Mouse (Mus musculus) MEL (cell line): ENCODE measurements around the gene Lig3. TPM values are rescaled to one million over a fixed set of nuclear protein-coding genes. Genes with fewer than 3 reads are reported as not detected.

Source experiments
- DNase-seq: peaks from one replicate; pipeline ENCODE4 v3.0.0; 2011; ENCODE audit warnings: low read depth, low spot score
- H3K27ac ChIP-seq: 2 replicates; pipeline ENCODE4 v1.5.1; 2012; ENCODE audit warnings: low read depth, mild to moderate bottlenecking, control low read depth, low read length, moderate library complexity; ENCODE audit not compliant: control insufficient read depth
- H3K27me3 ChIP-seq, 2 experiments: fragments of 150-350 bp in 1 of 2; sonication (generic) in 1 of 2; 2 replicates each; pipeline ENCODE4 v1.6.1; 2012; ENCODE audit warnings: low read length in 2 of 2, mild to moderate bottlenecking in 2 of 2, improper control_type of control experiment in 1 of 2, moderate library complexity in 1 of 2; ENCODE audit not compliant: insufficient read depth in 2 of 2, control insufficient read depth in 1 of 2
- H3K36me3 ChIP-seq, 2 experiments: 2 replicates each; pipeline ENCODE4 v1.6.1; 2012 to 2014; ENCODE audit warnings: low read length in 2 of 2, improper control_type of control experiment in 1 of 2, inconsistent platforms in 1 of 2, mild to moderate bottlenecking in 1 of 2; ENCODE audit not compliant: insufficient read depth in 2 of 2, control insufficient read depth in 1 of 2
- H3K4me1 ChIP-seq, 2 experiments: fragments of 150-350 bp in 1 of 2; sonication (generic) in 1 of 2; 2 replicates each; pipeline ENCODE4 v1.6.1; 2012; ENCODE audit warnings: low read length in 2 of 2, improper control_type of control experiment in 1 of 2, mild to moderate bottlenecking in 1 of 2; ENCODE audit not compliant: insufficient read depth in 2 of 2, control insufficient read depth in 1 of 2
- H3K4me3 ChIP-seq, 2 experiments: fragments of 150-350 bp in 1 of 2; sonication (generic) in 1 of 2; 2 replicates each; pipeline ENCODE4 v1.5.1; 2012; ENCODE audit warnings: low read depth in 2 of 2, low read length in 2 of 2, mild to moderate bottlenecking in 2 of 2, moderate library complexity in 2 of 2, control low read depth in 1 of 2, improper control_type of control experiment in 1 of 2; ENCODE audit not compliant: control insufficient read depth in 1 of 2, insufficient read depth in 1 of 2
- H3K79me2 ChIP-seq: 2 replicates; pipeline ENCODE4 v1.6.1; 2012; ENCODE audit warnings: mild to moderate bottlenecking, low read length, moderate library complexity; ENCODE audit not compliant: control insufficient read depth, poor library complexity, insufficient read depth
- H3K9ac ChIP-seq: 2 replicates; pipeline ENCODE4 v1.6.1; 2012; ENCODE audit warnings: low read depth, mild to moderate bottlenecking, control low read depth, low read length, moderate library complexity; ENCODE audit not compliant: control insufficient read depth, poor library complexity, severe bottlenecking
- H3K9me3 ChIP-seq: fragments of 150-350 bp; sonication (generic); replicated peaks from 2 replicates; pipeline ENCODE4 v1.6.1; 2012; ENCODE audit warnings: mild to moderate bottlenecking, low read length, improper control_type of control experiment, moderate library complexity; ENCODE audit not compliant: insufficient read depth
- BHLHE40 ChIP-seq: IDR thresholded peaks from 2 replicates; pipeline ENCODE4 v1.6.1; 2012; ENCODE audit warnings: low read depth, mild to moderate bottlenecking, inconsistent platforms, low read length, improper control_type of control experiment, borderline replicate concordance
- CHD1 ChIP-seq: IDR thresholded peaks from 2 replicates; pipeline ENCODE4 v1.6.1; 2012; ENCODE audit warnings: low read depth, mild to moderate bottlenecking, inconsistent platforms, low read length, improper control_type of control experiment
- CHD2 ChIP-seq: IDR thresholded peaks from 2 replicates; pipeline ENCODE4 v1.6.1; 2011; ENCODE audit warnings: low read length, improper control_type of control experiment
- E2F4 ChIP-seq: IDR thresholded peaks from 2 replicates; pipeline ENCODE4 v1.6.1; 2011; ENCODE audit warnings: low read depth, low read length, improper control_type of control experiment, borderline replicate concordance
- ELF1 ChIP-seq: IDR thresholded peaks from 2 replicates; pipeline ENCODE4 v1.6.1; 2014; ENCODE audit warnings: low read depth, mild to moderate bottlenecking, inconsistent platforms, low read length, improper control_type of control experiment, moderate library complexity
- EP300 ChIP-seq, 2 experiments: IDR thresholded peaks; 2 replicates each; pipeline ENCODE4 v1.6.1; 2011; ENCODE audit warnings: improper control_type of control experiment in 2 of 2, low read length in 2 of 2, low read depth in 1 of 2, mild to moderate bottlenecking in 1 of 2
- GABPA ChIP-seq: IDR thresholded peaks from 2 replicates; pipeline ENCODE4 v1.6.1; 2012; ENCODE audit warnings: low read depth, mild to moderate bottlenecking, inconsistent platforms, low read length, improper control_type of control experiment, moderate library complexity
- GATA1 ChIP-seq: IDR thresholded peaks from 2 replicates; pipeline ENCODE4 v1.6.1; 2011; ENCODE audit warnings: low read depth, low read length, improper control_type of control experiment
- HCFC1 ChIP-seq: IDR thresholded peaks from 2 replicates; pipeline ENCODE4 v1.6.1; 2012; ENCODE audit warnings: low read depth, mild to moderate bottlenecking, inconsistent platforms, low read length, improper control_type of control experiment, moderate library complexity
- JUND ChIP-seq: IDR thresholded peaks from 2 replicates; pipeline ENCODE4 v1.6.1; 2011; ENCODE audit warnings: low read depth, mild to moderate bottlenecking, improper control_type of control experiment, low read length
- MAX ChIP-seq: IDR thresholded peaks from 2 replicates; pipeline ENCODE4 v1.6.1; 2011; ENCODE audit warnings: low read length, improper control_type of control experiment
- MAZ ChIP-seq: IDR thresholded peaks from 2 replicates; pipeline ENCODE4 v1.6.1; 2012; ENCODE audit warnings: low read depth, mild to moderate bottlenecking, inconsistent platforms, low read length, improper control_type of control experiment
- MEF2A ChIP-seq: IDR thresholded peaks from 2 replicates; pipeline ENCODE4 v1.6.1; 2014; ENCODE audit warnings: low read depth, mild to moderate bottlenecking, inconsistent platforms, low read length, improper control_type of control experiment; ENCODE audit not compliant: poor library complexity, insufficient replicate concordance, severe bottlenecking; ENCODE audit errors: extremely low read depth
- MXI1 ChIP-seq: IDR thresholded peaks from 2 replicates; pipeline ENCODE4 v1.6.1; 2011; ENCODE audit warnings: mild to moderate bottlenecking, low read depth, low read length, improper control_type of control experiment
- MYB ChIP-seq: IDR thresholded peaks from 2 replicates; pipeline ENCODE4 v1.6.1; 2011; ENCODE audit warnings: mild to moderate bottlenecking, low read depth, low read length, improper control_type of control experiment
- MYC ChIP-seq: IDR thresholded peaks from 2 replicates; pipeline ENCODE4 v1.6.1; 2011; ENCODE audit warnings: low read depth, mild to moderate bottlenecking, low read length, improper control_type of control experiment, moderate library complexity
- NELFE ChIP-seq: IDR thresholded peaks from 2 replicates; pipeline ENCODE4 v1.6.1; 2011; ENCODE audit warnings: low read depth, low read length, improper control_type of control experiment
- NRF1 ChIP-seq: IDR thresholded peaks from 2 replicates; pipeline ENCODE4 v1.6.1; 2014; ENCODE audit warnings: low read depth, mild to moderate bottlenecking, inconsistent platforms, low read length, improper control_type of control experiment, moderate library complexity; ENCODE audit not compliant: poor library complexity, insufficient read depth, severe bottlenecking
- POLR2A ChIP-seq, 2 experiments: IDR thresholded peaks; 2 replicates each; pipeline ENCODE4 v1.6.1; 2011 to 2012; ENCODE audit warnings: low read length in 2 of 2, mild to moderate bottlenecking in 2 of 2, control low read depth in 1 of 2, improper control_type of control experiment in 1 of 2, low read depth in 1 of 2, moderate library complexity in 1 of 2; ENCODE audit not compliant: control insufficient read depth in 1 of 2, insufficient read depth in 1 of 2, poor library complexity in 1 of 2
- POLR2AphosphoS2 ChIP-seq: IDR thresholded peaks from 2 replicates; pipeline ENCODE4 v1.6.1; 2011; ENCODE audit warnings: low read length, improper control_type of control experiment
- POLR2AphosphoS5 ChIP-seq: IDR thresholded peaks from 2 replicates; pipeline ENCODE4 v1.6.1; 2012; ENCODE audit warnings: low read depth, borderline replicate concordance, mild to moderate bottlenecking, inconsistent platforms, low read length, moderate library complexity, mixed read lengths
- SIN3A ChIP-seq: IDR thresholded peaks from 2 replicates; pipeline ENCODE4 v1.6.1; 2012; ENCODE audit warnings: low read length, improper control_type of control experiment, inconsistent platforms
- SMC3 ChIP-seq: IDR thresholded peaks from 2 replicates; pipeline ENCODE4 v1.6.1; 2011; ENCODE audit warnings: low read depth, low read length, improper control_type of control experiment
- TAL1 ChIP-seq: IDR thresholded peaks from 2 replicates; pipeline ENCODE4 v1.6.1; 2012; ENCODE audit warnings: mild to moderate bottlenecking, inconsistent platforms, low read length, moderate library complexity, mixed read lengths
- UBTF ChIP-seq: IDR thresholded peaks from 2 replicates; pipeline ENCODE4 v1.6.1; 2012; ENCODE audit warnings: low read depth, mild to moderate bottlenecking, inconsistent platforms, low read length, improper control_type of control experiment, moderate library complexity, borderline replicate concordance; ENCODE audit not compliant: insufficient read depth
- USF1 ChIP-seq: IDR thresholded peaks from 2 replicates; pipeline ENCODE4 v1.6.1; 2014; ENCODE audit warnings: low read depth, mild to moderate bottlenecking, inconsistent platforms, low read length, improper control_type of control experiment, moderate library complexity
- USF2 ChIP-seq, 2 experiments: IDR thresholded peaks; 2 replicates each; pipeline ENCODE4 v1.6.1; 2011 to 2012; ENCODE audit warnings: improper control_type of control experiment in 2 of 2, low read length in 2 of 2, borderline replicate concordance in 1 of 2, inconsistent platforms in 1 of 2, low read depth in 1 of 2, mild to moderate bottlenecking in 1 of 2; ENCODE audit not compliant: insufficient read depth in 1 of 2
- ZC3H11A ChIP-seq: IDR thresholded peaks from 2 replicates; pipeline ENCODE4 v1.6.1; 2012; ENCODE audit warnings: low read depth, mild to moderate bottlenecking, inconsistent platforms, low read length, improper control_type of control experiment
- ZKSCAN1 ChIP-seq: IDR thresholded peaks from 2 replicates; pipeline ENCODE4 v1.6.1; 2012; ENCODE audit warnings: low read depth, mild to moderate bottlenecking, inconsistent platforms, low read length, improper control_type of control experiment, moderate library complexity
- ZMIZ1 ChIP-seq: IDR thresholded peaks from 2 replicates; pipeline ENCODE4 v1.6.1; 2012; ENCODE audit warnings: low read depth, mild to moderate bottlenecking, inconsistent platforms, low read length, improper control_type of control experiment, moderate library complexity
- ZNF384 ChIP-seq: IDR thresholded peaks from 2 replicates; pipeline ENCODE4 v1.6.1; 2012; ENCODE audit warnings: low read depth, mild to moderate bottlenecking, inconsistent platforms, low read length, improper control_type of control experiment
- polyA plus RNA-seq, 2 experiments: library from polyadenylated mRNA; stranded (reverse) in 1 of 2; unstranded in 1 of 2; fragments of >175 nt in 1 of 2; fragments of >200 nt in 1 of 2; gene quantifications; 2 replicates each; pipeline versions ENCODE4 v1.2.1 to v1.2.4; 2012; ENCODE audit warnings: low replicate concordance in 2 of 2, low read depth in 1 of 2; ENCODE audit not compliant: insufficient read length in 2 of 2, insufficient read depth in 1 of 2, missing spikeins in 1 of 2
- total RNA-seq: library from RNA; depleted of rRNA; stranded (reverse); fragments of 300-350 nt; gene quantifications from 2 replicates; pipeline ENCODE4 v1.2.3, GENCODE M21; 2012

Gene Lig3
- total and polyA plus RNA-seq, 3 experiments, result 48.5 to 89.2 TPM; not detected in 1

DNA sequence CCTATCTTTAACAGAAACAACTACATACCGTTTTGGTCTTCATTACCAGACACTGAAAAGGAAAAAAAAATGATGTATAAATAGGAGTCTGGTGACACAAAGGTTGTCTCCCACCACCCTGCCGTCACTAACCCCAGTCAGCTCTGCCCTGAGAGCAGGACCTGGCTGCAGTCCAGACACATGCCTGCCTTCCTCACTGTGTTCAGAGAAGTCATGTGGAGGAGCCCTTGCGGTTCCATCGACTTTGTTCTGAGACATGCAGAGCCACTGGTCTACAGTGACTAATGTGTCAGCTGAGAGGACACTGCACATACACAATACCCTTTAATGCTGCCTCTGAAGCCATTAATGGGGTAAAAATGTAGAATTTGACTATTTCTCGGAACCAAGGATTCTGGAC lies 27.6 kb downstream of the Lig3 start:
- Histone ChIP-seq H3K27ac (no peak overlapping the region), H3K27me3 (no peaks in the 10 kb centered on the region), H3K9ac (no peak overlapping the region), H3K4me3 (no peak overlapping the region), H3K4me1 (peaks cover 10 to 12% of the 10 kb centered on the region in 2 experiments; a peak in 3 of 4 replicates), H3K36me3 (peaks cover 6 to 22% of the 10 kb centered on the region in 2 experiments), H3K9me3 (no peaks in the 10 kb centered on the region), H3K79me2 (no peaks in the 10 kb centered on the region)
- TF ChIP-seq SIN3A (no peak), MYC (no peak), MAX (no peak)
- DNase-seq, result no peak

DNA sequence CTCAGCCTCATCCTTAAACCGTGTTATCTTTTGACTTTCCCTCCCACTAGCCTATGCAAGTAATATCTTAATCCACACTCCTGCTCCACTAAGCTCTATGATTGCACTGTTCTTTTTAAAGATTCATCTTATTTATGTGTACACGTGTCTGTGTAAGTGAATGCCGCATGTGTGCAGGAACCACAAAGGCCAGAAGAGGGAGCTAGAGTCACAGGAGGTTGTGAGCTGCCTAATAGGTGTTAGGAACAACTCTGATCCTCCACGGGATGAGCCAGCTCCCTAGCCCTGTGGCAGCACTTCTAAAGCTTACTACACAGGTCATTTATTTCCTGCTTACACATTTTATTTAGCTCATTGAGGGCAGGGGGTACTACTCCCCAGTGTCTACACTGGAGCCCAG lies 38.4 kb downstream of the Lig3 start:
- Histone ChIP-seq H3K27ac (no peak overlapping the region), H3K27me3 (no peaks in the 10 kb centered on the region), H3K4me1 (no peaks in the 10 kb centered on the region), H3K4me3 (no peak overlapping the region), H3K9ac (no peak overlapping the region), H3K36me3 (no peaks in the 10 kb centered on the region; a peak in 1 of 4 replicates), H3K79me2 (no peaks in the 10 kb centered on the region), H3K9me3 (no peaks in the 10 kb centered on the region)
- DNase-seq, result peak; percentile 94
- TF ChIP-seq ELF1 (no peak), MXI1 (peak; percentile 95), POLR2AphosphoS5 (no peak), GABPA (no peak), HCFC1 (0 out of 2 replicates have a peak, but pooled peaks have one; percentile 17), MAX (peak; percentile 95), USF1 (no peak), TAL1 (no peak), SIN3A (peak; percentile 92), NRF1 (no peak), GATA1 (no peak), CHD2 (no peak), MYB (no peak), MAZ (no peak), NELFE (no peak), EP300 (IDR thresholded peaks at IDR 0.05; ENCODE audit: low read depth in 1 of 2, low read length in 2 of 2) (no peak), POLR2A (IDR thresholded peaks at IDR 0.05; ENCODE audit: control insufficient read depth in 1 of 2, insufficient read depth in 1 of 2, low read depth in 1 of 2, low read length in 2 of 2, poor library complexity in 1 of 2) (no peak), ZMIZ1 (no peak), USF2 (IDR thresholded peaks at IDR 0.05; ENCODE audit: borderline replicate concordance in 1 of 2, insufficient read depth in 1 of 2, low read depth in 1 of 2, low read length in 2 of 2) (no peak), UBTF (no peak), SMC3 (peak; percentile 99), JUND (peak; percentile 62; the same call in 1 of the 2 replicates), MYC (peak; percentile 99), ZC3H11A (peak; percentile 97), ZKSCAN1 (no peak), POLR2AphosphoS2 (no peak), MEF2A (no peak), E2F4 (no peak), ZNF384 (peak; percentile 58), BHLHE40 (peak; percentile 49; the same call in 1 of the 2 replicates), CHD1 (no peak)
